Mouse (Mus musculus): ENCODE measurements around the gene Tubb5. TPM values are rescaled to one million over a fixed set of nuclear protein-coding genes. Genes with fewer than 3 reads are reported as not detected.
A peak's percentile ranks its signal among the peaks of the same experiment; 100 is the strongest.

Tubb5 gene
- polyA plus RNA-seq, 1 experiment from 2014 or later, result 391 TPM

- Histone ChIP-seq H3K36me3 (replicated peaks) (peaks cover 6% of the 10 kb centered on the region; the same call in 1 of the 2 replicates), H3K9ac (0 out of 2 replicates have a peak overlapping the region, but pooled peaks have one; percentile 44), H3K27ac (replicated peaks) (peak overlapping the region; percentile 82), H3K4me2 (peak overlapping the region; percentile 78), H3K9me3 (replicated peaks) (no peaks in the 10 kb centered on the region), H3K4me1 (replicated peaks) (peaks cover 79% of the 10 kb centered on the region), H3K27me3 (peaks cover 74% of the 10 kb centered on the region), H3K4me3 (replicated peaks) (peak overlapping the region; percentile 58)
- WGBS (ENCODE audit: insufficient replicate concordance), result 7% methylated on average over 7 of the region's 7 CpGs
- ATAC-seq (ENCODE audit: insufficient read depth), result peak; percentile 48
Observed at GRCm38 (mm10) chr17:35869346-35870067, 31.4 kb upstream of the Tubb5 start.

- 3% methylated on average over 7 of the region's 7 CpGs for WGBS (ENCODE audit: insufficient replicate concordance)
- peaks cover 77% of the 10 kb centered on the region for H3K4me1 ChIP-seq (replicated peaks)
- peaks cover 80% of the 10 kb centered on the region for H3K27me3 ChIP-seq
Observed at GRCm38 (mm10) chr17:35868961-35869345, 30.8 kb upstream of the Tubb5 start.

GRCm38 (mm10) chr17:35868165-35868820 is 30.2 kb upstream of the Tubb5 start:
- Histone ChIP-seq H3K9ac (peak overlapping the region; percentile 44), H3K4me3 (replicated peaks) (peak overlapping the region; percentile 58), H3K4me1 (replicated peaks) (peaks cover 71% of the 10 kb centered on the region), H3K9me3 (replicated peaks) (no peaks in the 10 kb centered on the region), H3K27me3 (peaks cover 86% of the 10 kb centered on the region), H3K4me2 (peak overlapping the region; percentile 78), H3K36me3 (replicated peaks) (peaks cover 8% of the 10 kb centered on the region; the same call in 1 of the 2 replicates), H3K27ac (replicated peaks) (peak overlapping the region; percentile 82)
- ATAC-seq (ENCODE audit: insufficient read depth), result no peak
- 11% methylated on average over 17 of the region's 17 CpGs for WGBS (ENCODE audit: insufficient replicate concordance)

More at GRCm38 (mm10) chr17:35868961-35869345, 30.8 kb upstream of the Tubb5 start:
- peak overlapping the region; percentile 44; the same call in 1 of the 2 replicates for H3K9ac ChIP-seq
- H3K36me3 ChIP-seq (replicated peaks), result peaks cover 8% of the 10 kb centered on the region; the same call in 1 of the 2 replicates
- ATAC-seq (ENCODE audit: insufficient read depth), result no peak
- no peaks in the 10 kb centered on the region for H3K9me3 ChIP-seq (replicated peaks)
- peak overlapping the region; percentile 82 for H3K27ac ChIP-seq (replicated peaks)
- peak overlapping the region; percentile 58 for H3K4me3 ChIP-seq (replicated peaks)
- peak overlapping the region; percentile 78 for H3K4me2 ChIP-seq

GRCm38 (mm10) chr17:35866911-35867890 is 29.1 kb upstream of the Tubb5 start:
- peak overlapping the region; percentile 58 for H3K4me3 ChIP-seq (replicated peaks)
- WGBS (ENCODE audit: insufficient replicate concordance), result 4% methylated on average over 26 of the region's 26 CpGs
- H3K27ac ChIP-seq (replicated peaks), result peak overlapping the region; percentile 82
- no peaks in the 10 kb centered on the region for H3K9me3 ChIP-seq (replicated peaks)
- H3K4me1 ChIP-seq (replicated peaks), result peaks cover 61% of the 10 kb centered on the region
- peaks cover 83% of the 10 kb centered on the region for H3K27me3 ChIP-seq
- H3K36me3 ChIP-seq (replicated peaks), result peaks cover 8% of the 10 kb centered on the region; the same call in 1 of the 2 replicates
- no peak for ATAC-seq (ENCODE audit: insufficient read depth)
- H3K4me2 ChIP-seq, result peak overlapping the region; percentile 78
- H3K9ac ChIP-seq, result peak overlapping the region; percentile 44

GRCm38 (mm10) chr17:35866281-35866831 is 28.2 kb upstream of the Tubb5 start:
- Histone ChIP-seq H3K27me3 (peaks cover 81% of the 10 kb centered on the region), H3K36me3 (replicated peaks) (peaks cover 7% of the 10 kb centered on the region; the same call in 1 of the 2 replicates), H3K4me1 (replicated peaks) (peaks cover 64% of the 10 kb centered on the region), H3K27ac (replicated peaks) (peak overlapping the region; percentile 75), H3K9me3 (replicated peaks) (no peaks in the 10 kb centered on the region), H3K9ac (peak overlapping the region; percentile 44), H3K4me2 (peak overlapping the region; percentile 78), H3K4me3 (replicated peaks) (peak overlapping the region; percentile 58)
- ATAC-seq (ENCODE audit: insufficient read depth), result peak; percentile 13; the same call in 1 of the 2 replicates
- WGBS (ENCODE audit: insufficient replicate concordance), result under 1% methylated on average over 37 of the region's 38 CpGs

- ATAC-seq (ENCODE audit: insufficient read depth), result no peak
- H3K4me3 ChIP-seq (replicated peaks), result peak within 1 kb of the TSS; percentile 58
- under 1% methylated on average over 48 of the region's 48 CpGs for WGBS (ENCODE audit: insufficient replicate concordance)
- 0 out of 2 replicates have a peak, but pooled peaks cover 4% of the 10 kb centered on the region for H3K36me3 ChIP-seq (replicated peaks)
- H3K4me2 ChIP-seq, result peak within 1 kb of the TSS; percentile 78
- peaks cover 67% of the 10 kb centered on the region for H3K4me1 ChIP-seq (replicated peaks)
- peaks cover 75% of the 10 kb centered on the region for H3K27me3 ChIP-seq
- no peaks in the 10 kb centered on the region for H3K9me3 ChIP-seq (replicated peaks)
- peak within 1 kb of the TSS; percentile 75 for H3K27ac ChIP-seq (replicated peaks)
- peak within 1 kb of the TSS; percentile 44 for H3K9ac ChIP-seq
Observed at GRCm38 (mm10) chr17:35865481-35866280, 27.6 kb upstream of the Tubb5 start, which contains the start of gene Ppp1r18. Gene Ppp1r18, plus strand, starts transcription at chr17:35865593.

GRCm38 (mm10) chr17:35864832-35865353 is 26.8 kb upstream of the Tubb5 start:
- Histone ChIP-seq H3K4me1 (replicated peaks) (peaks cover 71% of the 10 kb centered on the region), H3K27me3 (peaks cover 67% of the 10 kb centered on the region)

GRCm38 (mm10) chr17:35861198-35861857 is 23.2 kb upstream of the Tubb5 start, which contains the start of gene Nrm:
Gene Nrm, plus strand, starts transcription at chr17:35861318.
- under 1% methylated on average over 47 of the region's 47 CpGs for WGBS (ENCODE audit: insufficient replicate concordance)
- Histone ChIP-seq H3K4me2 (peak within 1 kb of the TSS; percentile 82), H3K9me3 (replicated peaks) (no peaks in the 10 kb centered on the region), H3K9ac (peak within 1 kb of the TSS; percentile 82), H3K36me3 (replicated peaks) (peaks cover 28% of the 10 kb centered on the region), H3K4me3 (replicated peaks) (peak within 1 kb of the TSS; percentile 90), H3K4me1 (replicated peaks) (peaks cover 44% of the 10 kb centered on the region), H3K27me3 (peaks cover 31% of the 10 kb centered on the region), H3K27ac (replicated peaks) (peak within 1 kb of the TSS; percentile 85)
- peak; percentile 95 for ATAC-seq (ENCODE audit: insufficient read depth)

More at GRCm38 (mm10) chr17:35864832-35865353, 26.8 kb upstream of the Tubb5 start:
- peak overlapping the region; percentile 78 for H3K4me2 ChIP-seq
- 0 out of 2 replicates have a peak, but pooled peaks cover 4% of the 10 kb centered on the region for H3K36me3 ChIP-seq (replicated peaks)
- no peaks in the 10 kb centered on the region for H3K9me3 ChIP-seq (replicated peaks)
- peak overlapping the region; percentile 75; the same call in 1 of the 2 replicates for H3K27ac ChIP-seq (replicated peaks)
- WGBS (ENCODE audit: insufficient replicate concordance), result 33% methylated on average over 10 of the region's 10 CpGs
- peak overlapping the region; percentile 58 for H3K4me3 ChIP-seq (replicated peaks)
- ATAC-seq (ENCODE audit: insufficient read depth), result no peak
- H3K9ac ChIP-seq, result 0 out of 2 replicates have a peak overlapping the region, but pooled peaks have one; percentile 44

GRCm38 (mm10) chr17:35860831-35861197 is 22.7 kb upstream of the Tubb5 start:
- Histone ChIP-seq H3K4me3 (replicated peaks) (peak overlapping the region; percentile 90), H3K4me1 (replicated peaks) (peaks cover 39% of the 10 kb centered on the region), H3K27me3 (peaks cover 26% of the 10 kb centered on the region), H3K36me3 (replicated peaks) (peaks cover 28% of the 10 kb centered on the region), H3K27ac (replicated peaks) (peak overlapping the region; percentile 85; the same call in 1 of the 2 replicates), H3K4me2 (peak overlapping the region; percentile 82), H3K9me3 (replicated peaks) (no peaks in the 10 kb centered on the region), H3K9ac (peak overlapping the region; percentile 82)
- ATAC-seq (ENCODE audit: insufficient read depth), result peak; percentile 35; the same call in 1 of the 2 replicates
- WGBS (ENCODE audit: insufficient replicate concordance), result 5% methylated on average over 12 of the region's 12 CpGs
